Mouse (Mus musculus) limb, embryonic 12.5 days (tissue): ENCODE data around the gene Exoc7. TPM values are rescaled to one million over a fixed set of nuclear protein-coding genes. Genes with fewer than 3 reads are reported as not detected.

Experiments
- ATAC-seq: fragments of 200-750 bp; cut with Nextera tagmentation; 2 replicates; pipeline ENCODE4 v1.8.0; 2017; ENCODE audit warnings: low read depth, moderate TSS enrichment; ENCODE audit not compliant: insufficient number of reproducible peaks, insufficient read depth, low FRiP score, low TSS enrichment
- H3K27ac ChIP-seq: fragments of 300-500 bp; sonication (generic); 2 replicates; pipeline ENCODE4 v1.5.1; 2016; ENCODE audit warnings: mild to moderate bottlenecking, moderate library complexity
- H3K27me3 ChIP-seq: fragments of 300-500 bp; sonication (generic); 2 replicates; pipeline ENCODE4 v1.6.1; 2016; ENCODE audit warnings: mild to moderate bottlenecking, moderate library complexity
- H3K36me3 ChIP-seq: fragments of 300-500 bp; sonication (generic); 2 replicates; pipeline ENCODE4 v1.6.1; 2016; ENCODE audit warnings: mild to moderate bottlenecking, moderate library complexity
- H3K4me1 ChIP-seq: fragments of 300-500 bp; sonication (generic); replicated peaks from 2 replicates; pipeline ENCODE4 v1.6.1; 2016
- H3K4me2 ChIP-seq: fragments of 300-500 bp; sonication (generic); 2 replicates; pipeline ENCODE4 v1.6.1; 2016; ENCODE audit warnings: mild to moderate bottlenecking, moderate library complexity
- H3K4me3 ChIP-seq: fragments of 300-500 bp; sonication (generic); replicated peaks from 2 replicates; pipeline ENCODE4 v1.5.1; 2016; ENCODE audit warnings: mild to moderate bottlenecking
- H3K9ac ChIP-seq: fragments of 300-500 bp; sonication (generic); replicated peaks from 2 replicates; pipeline ENCODE4 v1.6.1; 2016; ENCODE audit warnings: mild to moderate bottlenecking, moderate library complexity
- H3K9me3 ChIP-seq: fragments of 300-500 bp; sonication (generic); 2 replicates; pipeline ENCODE4 v1.6.1; 2016; ENCODE audit warnings: mild to moderate bottlenecking, moderate library complexity
- WGBS: fragments of 180-500 bp; shearing (Covaris S2); methylation state at CpG from one replicate; pipeline ENCODE4 v1.1.7; 2016; 5-methylcytosine and 5-hydroxymethylcytosine counted together
- polyA plus RNA-seq: library from polyadenylated mRNA; unstranded; fragments of >200 nt; fragmentation: Nextera tagmentation; extraction: Ambion mirVana; gene quantifications from 2 replicates; pipeline ENCODE4 v1.2.1, GENCODE M21; 2016

Gene Exoc7
- polyA plus RNA-seq, 1 experiment from 2014 or later: 82.8 TPM

GRCm38 (mm10) chr11:116311169-116311568 is 4.1 kb upstream of the Exoc7 start:
- no peak for ATAC-seq
- Histone ChIP-seq H3K4me3 (no peak overlapping the region), H3K36me3 (no peaks in the 10 kb centered on the region), H3K27me3 (0 out of 2 replicates have a peak, but pooled peaks cover 3% of the 10 kb centered on the region), H3K27ac (no peak overlapping the region), H3K4me2 (no peak overlapping the region), H3K9ac (no peak overlapping the region), H3K9me3 (no peaks in the 10 kb centered on the region), H3K4me1 (no peaks in the 10 kb centered on the region)
- 44% methylated on average over 8 of the region's 8 CpGs for WGBS

- H3K4me2 ChIP-seq: no peak overlapping the region
- peaks cover 9% of the 10 kb centered on the region for H3K4me1 ChIP-seq
- H3K9ac ChIP-seq: no peak overlapping the region
- no peak overlapping the region for H3K27ac ChIP-seq
- ATAC-seq: no peak
- no peak overlapping the region for H3K4me3 ChIP-seq
- peaks cover 7% of the 10 kb centered on the region for H3K36me3 ChIP-seq
- H3K27me3 ChIP-seq: 0 out of 2 replicates have a peak, but pooled peaks cover 3% of the 10 kb centered on the region
- no peaks in the 10 kb centered on the region for H3K9me3 ChIP-seq
- WGBS: 77% methylated on average over 3 of the region's 3 CpGs
Observed at GRCm38 (mm10) chr11:116309601-116310000, 2.6 kb upstream of the Exoc7 start.

GRCm38 (mm10) chr11:116307762-116308531 is 914 bp upstream of the Exoc7 start:
- no peak for ATAC-seq
- no peak overlapping the region for H3K4me3 ChIP-seq
- H3K36me3 ChIP-seq: peaks cover 23% of the 10 kb centered on the region
- WGBS: 86% methylated on average over 12 of the region's 12 CpGs
- H3K4me1 ChIP-seq: peaks cover 9% of the 10 kb centered on the region
- no peak overlapping the region for H3K4me2 ChIP-seq
- 0 out of 2 replicates have a peak, but pooled peaks cover 3% of the 10 kb centered on the region for H3K27me3 ChIP-seq
- no peak overlapping the region for H3K27ac ChIP-seq
- no peaks in the 10 kb centered on the region for H3K9me3 ChIP-seq
- no peak overlapping the region for H3K9ac ChIP-seq

- Histone ChIP-seq H3K36me3 (peaks cover 39% of the 10 kb centered on the region), H3K27me3 (0 out of 2 replicates have a peak, but pooled peaks cover 3% of the 10 kb centered on the region), H3K4me3 (peak overlapping the region; percentile 59), H3K9me3 (no peaks in the 10 kb centered on the region), H3K9ac (peak overlapping the region; percentile 64), H3K4me1 (peaks cover 9% of the 10 kb centered on the region), H3K27ac (0 out of 2 replicates have a peak overlapping the region, but pooled peaks have one; percentile 25), H3K4me2 (peak overlapping the region; percentile 85)
- ATAC-seq: peak; percentile 91
- WGBS: 2% methylated on average over 51 of the region's 53 CpGs
Observed at GRCm38 (mm10) chr11:116306126-116306982, 679 bp downstream of the Exoc7 start.

GRCm38 (mm10) chr11:116305423-116305822 is 1.6 kb downstream of the Exoc7 start:
- Histone ChIP-seq H3K4me2 (peak overlapping the region; percentile 85), H3K9ac (no peak overlapping the region), H3K27ac (no peak overlapping the region), H3K9me3 (no peaks in the 10 kb centered on the region), H3K36me3 (peaks cover 48% of the 10 kb centered on the region), H3K4me1 (peaks cover 9% of the 10 kb centered on the region), H3K27me3 (no peaks in the 10 kb centered on the region), H3K4me3 (peak overlapping the region; percentile 59)
- WGBS: 99% methylated on average over 2 of the region's 2 CpGs
- no peak for ATAC-seq

GRCm38 (mm10) chr11:116298621-116299020 is 8.4 kb downstream of the Exoc7 start:
- Histone ChIP-seq H3K27me3 (no peaks in the 10 kb centered on the region), H3K27ac (no peak overlapping the region), H3K4me2 (no peak overlapping the region), H3K4me1 (no peaks in the 10 kb centered on the region), H3K36me3 (peaks cover 97% of the 10 kb centered on the region), H3K9me3 (no peaks in the 10 kb centered on the region), H3K9ac (no peak overlapping the region), H3K4me3 (no peak overlapping the region)
- 96% methylated on average over 6 of the region's 6 CpGs for WGBS
- ATAC-seq: no peak

GRCm38 (mm10) chr11:116298221-116298620 is 8.8 kb downstream of the Exoc7 start:
- Histone ChIP-seq H3K4me2 (no peak overlapping the region), H3K4me1 (no peaks in the 10 kb centered on the region), H3K4me3 (no peak overlapping the region), H3K36me3 (peaks cover 97% of the 10 kb centered on the region), H3K9ac (no peak overlapping the region), H3K9me3 (no peaks in the 10 kb centered on the region), H3K27me3 (no peaks in the 10 kb centered on the region), H3K27ac (no peak overlapping the region)
- 92% methylated on average over 11 of the region's 11 CpGs for WGBS
- ATAC-seq: no peak

GRCm38 (mm10) chr11:116297017-116297416 is 10.0 kb downstream of the Exoc7 start:
- no peaks in the 10 kb centered on the region for H3K27me3 ChIP-seq
- H3K4me2 ChIP-seq: no peak overlapping the region
- no peak overlapping the region for H3K27ac ChIP-seq
- WGBS: 81% methylated on average over 3 of the region's 3 CpGs
- peaks cover 98% of the 10 kb centered on the region for H3K36me3 ChIP-seq
- H3K4me3 ChIP-seq: no peak overlapping the region
- ATAC-seq: no peak
- H3K4me1 ChIP-seq: no peaks in the 10 kb centered on the region
- no peaks in the 10 kb centered on the region for H3K9me3 ChIP-seq
- no peak overlapping the region for H3K9ac ChIP-seq

GRCm38 (mm10) chr11:116296191-116296734 is 10.8 kb downstream of the Exoc7 start:
- Histone ChIP-seq H3K4me2 (no peak overlapping the region), H3K9me3 (no peaks in the 10 kb centered on the region), H3K4me1 (no peaks in the 10 kb centered on the region), H3K4me3 (no peak overlapping the region), H3K27me3 (no peaks in the 10 kb centered on the region), H3K9ac (no peak overlapping the region), H3K27ac (no peak overlapping the region), H3K36me3 (peaks cover 98% of the 10 kb centered on the region)
- no peak for ATAC-seq
- WGBS: 88% methylated on average over 8 of the region's 8 CpGs

- H3K36me3 ChIP-seq: peaks cover 98% of the 10 kb centered on the region
- no peak overlapping the region for H3K4me2 ChIP-seq
- H3K27me3 ChIP-seq: no peaks in the 10 kb centered on the region
- no peaks in the 10 kb centered on the region for H3K9me3 ChIP-seq
- no peak overlapping the region for H3K27ac ChIP-seq
- WGBS: 30% methylated on average over 5 of the region's 5 CpGs
- no peaks in the 10 kb centered on the region for H3K4me1 ChIP-seq
- H3K9ac ChIP-seq: no peak overlapping the region
- H3K4me3 ChIP-seq: no peak overlapping the region
- peak; percentile 36; the same call in 1 of the 2 replicates for ATAC-seq
Observed at GRCm38 (mm10) chr11:116294319-116294718, 12.7 kb downstream of the Exoc7 start.
